Mouse (Mus musculus): ENCODE results near the gene Tbc1d13.

Gene Tbc1d13

GRCm38 (mm10) chr2:30133613-30134377 lies at the start of gene Tbc1d13:
Tbc1d13 (plus strand) TSS chr2:30133746.
- DNase-seq, result peak; percentile 99 to 100

GRCm38 (mm10) chr2:30084113-30084512 lies 49.4 kb upstream of the Tbc1d13 start:
- no peak for DNase-seq

- no peak for DNase-seq
These were observed 48.9 kb upstream of the Tbc1d13 start for GRCm38 (mm10) chr2:30084632-30085031.

GRCm38 (mm10) chr2:30087310-30087709 lies 46.2 kb upstream of the Tbc1d13 start:
- DNase-seq, result no peak

GRCm38 (mm10) chr2:30091521-30091920 lies 42.0 kb upstream of the Tbc1d13 start:
- no peak for DNase-seq

GRCm38 (mm10) chr2:30092280-30092918 lies 41.1 kb upstream of the Tbc1d13 start:
- no peak for DNase-seq

- peak; percentile 96 to 99 for DNase-seq
These were observed 39.9 kb upstream of the Tbc1d13 start, which contains the start of gene Zdhhc12 for GRCm38 (mm10) chr2:30093471-30094207. Zdhhc12 (minus strand) TSS chr2:30093648.

GRCm38 (mm10) chr2:30094208-30094588 lies 39.3 kb upstream of the Tbc1d13 start:
- no peak for DNase-seq

GRCm38 (mm10) chr2:30095882-30096527 lies 37.5 kb upstream of the Tbc1d13 start:
- DNase-seq, result peak; percentile 39 to 64

GRCm38 (mm10) chr2:30100214-30100613 lies 33.3 kb upstream of the Tbc1d13 start:
- no peak for DNase-seq

- peak; percentile 38 to 66 for DNase-seq
These were observed 27.2 kb upstream of the Tbc1d13 start for GRCm38 (mm10) chr2:30106364-30106763.

- DNase-seq, result no peak
These were observed 25.9 kb upstream of the Tbc1d13 start for GRCm38 (mm10) chr2:30107646-30108045.

GRCm38 (mm10) chr2:30108260-30108659 lies 25.3 kb upstream of the Tbc1d13 start:
- DNase-seq, result no peak

- no peak for DNase-seq
These were observed 22.0 kb upstream of the Tbc1d13 start for GRCm38 (mm10) chr2:30111500-30111899.

GRCm38 (mm10) chr2:30112564-30112963 lies 21.0 kb upstream of the Tbc1d13 start:
- DNase-seq, result no peak

- peak; percentile 45 to 48 for DNase-seq
These were observed 13.9 kb upstream of the Tbc1d13 start for GRCm38 (mm10) chr2:30119641-30120051.

GRCm38 (mm10) chr2:30120269-30120668 lies 13.3 kb upstream of the Tbc1d13 start:
- no peak for DNase-seq

GRCm38 (mm10) chr2:30122766-30123165 lies 10.8 kb upstream of the Tbc1d13 start:
- no peak for DNase-seq

GRCm38 (mm10) chr2:30123729-30124471 lies 9.6 kb upstream of the Tbc1d13 start:
- no peak for DNase-seq

GRCm38 (mm10) chr2:30124472-30125274 lies 8.9 kb upstream of the Tbc1d13 start, which contains the start of gene Zer1:
Zer1 (minus strand) TSS chr2:30124585.
- peak; percentile 87 to 89 for DNase-seq

- no peak for DNase-seq
These were observed 4.8 kb upstream of the Tbc1d13 start for GRCm38 (mm10) chr2:30128789-30129188.

Measured in spleen, adult 18-20 months (tissue).